Mouse (Mus musculus): Measurements from ENCODE around the gene Adamts3.

The Adamts3 gene

GRCm38 (mm10) chr5:89883051-89883907, at the start of gene Adamts3:
Adamts3 (minus strand) TSS chr5:89883334.
- peak; percentile 56 for DNase-seq (ENCODE audit: low spot score)

- no peak for DNase-seq (ENCODE audit: low spot score)
Observed at GRCm38 (mm10) chr5:89931511-89931910, 48.4 kb upstream of the Adamts3 start.

GRCm38 (mm10) chr5:89912359-89912758, 29.2 kb upstream of the Adamts3 start:
- DNase-seq (ENCODE audit: low spot score): no peak

DNA sequence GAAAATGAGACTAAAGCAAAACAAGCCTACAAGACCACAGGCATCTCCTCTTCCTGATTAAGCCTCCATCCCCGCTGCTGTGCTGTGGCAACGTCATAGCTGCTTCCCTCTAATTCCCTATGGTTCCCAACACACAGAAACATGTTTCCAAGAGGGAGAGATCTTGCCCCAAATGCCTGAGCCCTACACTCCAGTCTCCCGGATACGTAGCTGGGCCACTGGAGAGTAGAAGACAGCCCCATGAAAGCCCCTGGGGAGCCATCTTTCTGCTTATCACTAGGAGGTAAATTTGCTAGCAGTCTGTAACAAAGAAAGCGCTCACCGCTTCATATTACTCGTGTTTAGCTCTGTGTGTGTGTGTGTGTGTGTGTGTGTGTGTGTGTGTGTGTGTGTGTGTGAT, 28.8 kb upstream of the Adamts3 start:
- DNase-seq (ENCODE audit: low spot score): no peak

- DNase-seq (ENCODE audit: low spot score): no peak
Observed at GRCm38 (mm10) chr5:89911508-89911907, 28.4 kb upstream of the Adamts3 start.

GRCm38 (mm10) chr5:89906884-89907431, 23.8 kb upstream of the Adamts3 start:
- DNase-seq (ENCODE audit: low spot score): no peak

- no peak for DNase-seq (ENCODE audit: low spot score)
Observed at GRCm38 (mm10) chr5:89901026-89901425, 17.9 kb upstream of the Adamts3 start.

GRCm38 (mm10) chr5:89897495-89897894, 14.4 kb upstream of the Adamts3 start:
- DNase-seq (ENCODE audit: low spot score): peak; percentile 44

GRCm38 (mm10) chr5:89895520-89895919, 12.4 kb upstream of the Adamts3 start:
- DNase-seq (ENCODE audit: low spot score): no peak

DNA sequence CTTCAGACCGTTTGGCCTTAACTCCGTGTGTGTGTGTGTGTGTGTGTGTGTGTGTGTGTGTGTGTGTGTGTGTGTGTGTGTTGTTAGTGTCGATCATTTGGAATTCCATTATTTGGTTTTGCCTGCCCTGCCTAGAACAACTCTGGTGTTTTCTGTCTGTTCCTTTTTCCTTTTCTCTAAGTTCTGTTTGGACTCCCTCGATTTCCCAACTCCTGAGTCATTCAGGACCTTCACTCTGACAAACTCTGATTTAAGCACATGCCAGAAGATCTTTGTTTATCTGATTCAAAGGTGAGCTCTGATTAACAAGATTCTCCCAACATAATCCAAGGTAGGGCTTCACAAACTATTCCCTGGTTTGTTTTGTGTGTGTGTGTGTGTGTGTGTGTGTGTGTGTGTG, 1.9 kb upstream of the Adamts3 start:
- DNase-seq (ENCODE audit: low spot score): no peak

GRCm38 (mm10) chr5:89883908-89884204, 722 bp upstream of the Adamts3 start:
- no peak for DNase-seq (ENCODE audit: low spot score)

DNA sequence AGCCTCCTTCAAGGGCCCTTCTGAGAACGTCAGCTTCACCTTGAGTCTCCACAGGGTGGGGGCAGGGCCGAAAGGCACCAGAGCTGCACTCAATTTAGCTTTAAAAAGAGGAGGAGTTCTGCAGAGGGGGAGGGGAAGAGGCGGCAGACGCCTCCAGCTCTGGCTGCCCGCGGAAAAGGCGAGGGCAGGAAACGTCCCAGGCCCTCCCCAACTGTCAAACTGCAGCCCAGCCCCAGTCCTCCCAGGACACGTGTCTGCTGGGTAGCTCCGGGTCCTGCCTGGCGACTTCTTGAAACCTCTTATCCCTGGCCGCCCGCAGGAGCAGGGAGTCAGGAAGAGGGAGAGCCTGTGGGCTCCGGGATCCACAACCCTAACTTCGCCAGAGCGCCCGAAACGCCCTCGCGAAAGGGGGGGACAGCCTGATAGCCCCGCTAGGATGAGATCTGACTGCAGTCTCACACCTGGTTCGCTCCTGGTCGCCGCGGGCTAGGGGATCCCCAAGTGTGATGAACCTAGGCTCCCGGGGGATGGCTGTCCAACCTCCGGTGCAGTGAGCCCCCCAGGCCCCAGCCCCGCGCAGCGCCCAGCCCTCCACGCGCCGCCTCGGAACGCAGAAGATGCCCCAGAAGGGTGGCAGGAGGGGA, 921 bp downstream of the Adamts3 start:
- DNase-seq (ENCODE audit: low spot score): peak; percentile 57

- DNase-seq (ENCODE audit: low spot score): no peak
Observed at GRCm38 (mm10) chr5:89881425-89881824, 1.7 kb downstream of the Adamts3 start.

- DNase-seq (ENCODE audit: low spot score): no peak
Observed at GRCm38 (mm10) chr5:89878866-89879392, 4.2 kb downstream of the Adamts3 start.

- no peak for DNase-seq (ENCODE audit: low spot score)
Observed at GRCm38 (mm10) chr5:89872661-89873060, 10.5 kb downstream of the Adamts3 start.

DNA sequence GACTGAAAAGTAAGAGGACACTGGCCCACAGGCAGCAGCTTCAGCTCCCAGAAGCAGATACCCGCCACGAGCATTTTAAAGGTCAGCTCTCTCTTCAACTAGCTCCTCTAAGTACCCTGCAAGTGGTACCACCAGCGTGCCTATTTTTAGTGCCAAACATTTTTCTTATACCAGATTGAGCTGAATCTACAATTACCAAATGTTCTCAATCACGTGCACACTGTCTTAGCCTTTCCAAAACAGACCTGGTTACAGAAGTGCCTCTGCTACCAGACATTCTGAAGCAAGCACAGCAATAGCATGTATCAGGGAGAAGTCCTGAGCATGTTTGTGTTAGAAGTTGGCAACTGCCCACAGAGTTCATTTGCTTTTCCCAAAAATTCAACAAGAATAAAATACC, 23.5 kb downstream of the Adamts3 start:
- no peak for DNase-seq (ENCODE audit: low spot score)

DNA sequence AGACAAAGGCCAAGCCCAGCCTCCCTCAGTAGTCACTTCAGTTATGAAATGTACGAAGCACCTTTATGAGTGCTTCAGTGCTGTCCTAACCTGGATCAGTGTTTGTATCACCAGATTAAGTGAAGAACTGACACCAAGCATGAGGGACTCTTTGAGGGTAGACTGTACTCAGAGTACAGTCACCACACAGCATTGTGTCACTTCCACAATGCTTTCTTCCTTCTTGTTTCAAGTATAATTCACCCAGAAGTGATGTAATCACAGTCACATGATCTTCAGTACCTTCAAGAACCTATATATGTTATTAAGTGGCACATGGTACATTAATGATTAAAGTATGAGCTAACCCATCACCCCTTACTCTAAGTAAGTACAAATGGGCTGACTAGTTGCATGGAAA, 24.3 kb downstream of the Adamts3 start:
- no peak for DNase-seq (ENCODE audit: low spot score)

DNA sequence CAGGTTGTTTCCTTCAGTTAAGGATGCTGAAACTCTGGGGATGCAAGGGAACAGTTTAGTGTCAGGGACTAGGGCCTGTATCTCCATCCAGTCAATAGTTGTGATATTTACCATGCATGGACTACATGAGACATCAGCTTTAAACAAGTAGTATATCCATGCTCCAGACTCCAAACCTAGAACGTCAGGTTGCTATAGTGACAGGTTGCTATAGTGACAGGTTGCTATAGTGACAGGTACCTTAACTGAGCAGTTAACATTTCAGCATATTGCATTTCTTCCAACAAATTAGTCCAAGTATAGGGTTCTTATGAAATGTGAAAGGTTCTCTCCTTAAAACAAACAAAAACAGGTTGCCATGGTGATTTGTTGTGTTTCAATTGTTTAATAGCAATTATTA, 36.6 kb downstream of the Adamts3 start:
- no peak for DNase-seq (ENCODE audit: low spot score)

GRCm38 (mm10) chr5:89844354-89844753, 38.8 kb downstream of the Adamts3 start:
- peak; percentile 48 for DNase-seq (ENCODE audit: low spot score)

DNA sequence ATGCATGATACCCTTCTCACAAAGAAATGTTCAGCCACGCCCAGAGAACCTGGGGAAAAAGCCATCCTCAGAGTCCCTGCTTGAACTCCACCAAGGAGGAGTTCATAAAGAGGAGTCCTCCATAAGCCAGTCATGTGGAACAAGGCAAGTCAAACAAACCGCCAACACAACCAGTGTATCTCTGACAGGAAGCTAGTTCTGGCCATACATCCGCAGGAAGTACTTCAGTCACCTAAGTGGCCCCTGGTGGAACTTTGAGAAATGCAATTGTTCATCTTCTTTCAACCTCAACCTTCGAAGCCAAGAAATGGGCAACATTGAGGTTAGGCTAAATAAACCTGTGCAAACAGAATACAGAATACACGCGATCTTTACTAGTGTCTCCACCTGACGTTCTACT, 39.7 kb downstream of the Adamts3 start:
- DNase-seq (ENCODE audit: low spot score): no peak

DNA sequence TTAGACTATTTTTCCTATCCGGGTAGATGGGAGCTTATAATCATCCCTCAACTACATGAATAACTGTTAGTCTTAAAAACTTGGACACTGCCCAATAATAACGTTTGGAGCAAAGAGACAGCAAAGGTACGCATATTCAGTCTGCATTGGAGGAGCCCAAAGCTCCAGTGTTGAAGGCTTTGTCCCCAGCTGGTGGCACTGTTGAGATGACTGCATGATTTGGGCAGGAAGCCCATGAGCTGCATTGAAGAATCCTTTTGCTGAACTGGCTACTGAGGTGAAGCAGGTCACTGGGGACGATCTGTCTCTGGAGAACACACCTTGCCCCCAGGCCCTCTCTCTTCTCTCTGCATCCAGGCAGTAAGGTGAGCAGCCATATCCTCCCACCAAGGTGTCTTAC, 43.5 kb downstream of the Adamts3 start:
- peak; percentile 19 for DNase-seq (ENCODE audit: low spot score)

- DNase-seq (ENCODE audit: low spot score): no peak
Observed at GRCm38 (mm10) chr5:89821175-89821574, 62.0 kb downstream of the Adamts3 start.

- peak; percentile 29 for DNase-seq (ENCODE audit: low spot score)
Observed at GRCm38 (mm10) chr5:89819531-89819930, 63.6 kb downstream of the Adamts3 start.
